Mouse (Mus musculus) forebrain, postnatal 0 days (tissue): Measurements from ENCODE around the gene Taf1. TPM values are rescaled to one million over a fixed set of nuclear protein-coding genes. Genes with fewer than 3 reads are reported as not detected.
A peak's percentile ranks its signal among the peaks of the same experiment; 100 is the strongest.

ENCODE experiments used
- ATAC-seq: fragments of 200-750 bp; cut with Nextera tagmentation; 2 replicates; pipeline ENCODE4 v1.8.0; 2017; ENCODE audit warnings: mild to moderate bottlenecking, moderate library complexity
- DNase-seq: peaks from one replicate; pipeline ENCODE4 v3.0.0-alpha.2; 2015
- H3K27ac ChIP-seq: fragments of 300-500 bp; sonication (generic); 2 replicates; pipeline ENCODE4 v1.5.1; 2014; ENCODE audit warnings: low read depth, mild to moderate bottlenecking, antibody characterized with exemption, low read length, moderate library complexity, mixed read lengths
- H3K27me3 ChIP-seq: fragments of 300-500 bp; sonication (generic); 2 replicates; pipeline ENCODE4 v1.6.1; 2014; ENCODE audit warnings: mild to moderate bottlenecking, low read length, mixed read lengths; ENCODE audit not compliant: insufficient read depth
- H3K36me3 ChIP-seq: fragments of 300-500 bp; sonication (generic); 2 replicates; pipeline ENCODE4 v1.6.1; 2014; ENCODE audit warnings: mild to moderate bottlenecking, moderate library complexity; ENCODE audit not compliant: insufficient read depth
- H3K4me1 ChIP-seq: fragments of 300-500 bp; sonication (generic); 2 replicates; pipeline ENCODE4 v1.6.1; 2014; ENCODE audit warnings: antibody characterized with exemption; ENCODE audit not compliant: insufficient read depth
- H3K4me2 ChIP-seq: fragments of 300-500 bp; sonication (generic); 2 replicates; pipeline ENCODE4 v1.6.1; 2014; ENCODE audit warnings: low read depth, mild to moderate bottlenecking, moderate library complexity
- H3K4me3 ChIP-seq: fragments of 300-500 bp; sonication (generic); 2 replicates; pipeline ENCODE4 v1.5.1; 2014; ENCODE audit warnings: low read depth, low read length, mixed read lengths
- H3K9ac ChIP-seq: fragments of 300-500 bp; sonication (generic); 2 replicates; pipeline ENCODE4 v1.6.1; 2014; ENCODE audit warnings: mild to moderate bottlenecking
- H3K9me3 ChIP-seq: fragments of 300-500 bp; sonication (generic); 2 replicates; pipeline ENCODE4 v1.6.1; 2016; ENCODE audit warnings: low read length
- CTCF ChIP-seq: sonication (generic); IDR thresholded peaks from 2 replicates; pipeline ENCODE4 v1.5.1; 2016; ENCODE audit warnings: antibody characterized with exemption, control low read depth, low read depth
- WGBS: fragments of 180-500 bp; shearing (Covaris S2); extraction: QIAGEN DNeasy Blood & Tissue Kit; methylation state at CpG from one replicate; pipeline ENCODE4 v1.1.7; 2014; 5-methylcytosine and 5-hydroxymethylcytosine counted together
- polyA plus RNA-seq: library from polyadenylated mRNA; unstranded; fragments of >200 nt; fragmentation: Nextera tagmentation; extraction: Ambion mirVana; gene quantifications from 2 replicates; pipeline ENCODE4 v1.2.1, GENCODE M21; 2015
- total RNA-seq: library from RNA; depleted of rRNA; stranded (reverse); fragments of >200 nt; gene quantifications from 2 replicates; pipeline ENCODE4 v1.2.3, GENCODE M21; 2014; rRNA removed

The Taf1 gene
- total and polyA plus RNA-seq, 2 experiments from 2014 or later: 12.2 to 44.8 TPM

DNA sequence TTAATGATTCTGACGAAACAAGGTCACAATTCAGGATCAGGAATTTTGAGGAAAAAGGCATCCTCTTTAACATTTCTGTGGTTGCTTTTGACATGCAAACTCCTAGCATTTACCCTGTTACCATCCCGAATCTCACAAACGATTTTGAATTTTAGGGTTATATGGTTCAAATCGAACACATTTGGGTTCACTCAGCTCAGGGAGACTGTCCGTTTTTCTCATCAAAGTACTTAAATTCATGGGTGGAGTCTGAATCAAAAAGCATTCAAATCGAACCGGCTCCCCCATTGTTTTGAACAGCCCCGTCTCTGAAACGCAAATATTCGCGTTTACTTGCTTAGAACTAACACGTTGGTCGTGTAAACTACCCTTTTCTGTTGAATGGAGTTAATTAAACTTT is 106.8 kb downstream of the Taf1 start:
- no peak for DNase-seq
- no peak for TF ChIP-seq CTCF

DNA sequence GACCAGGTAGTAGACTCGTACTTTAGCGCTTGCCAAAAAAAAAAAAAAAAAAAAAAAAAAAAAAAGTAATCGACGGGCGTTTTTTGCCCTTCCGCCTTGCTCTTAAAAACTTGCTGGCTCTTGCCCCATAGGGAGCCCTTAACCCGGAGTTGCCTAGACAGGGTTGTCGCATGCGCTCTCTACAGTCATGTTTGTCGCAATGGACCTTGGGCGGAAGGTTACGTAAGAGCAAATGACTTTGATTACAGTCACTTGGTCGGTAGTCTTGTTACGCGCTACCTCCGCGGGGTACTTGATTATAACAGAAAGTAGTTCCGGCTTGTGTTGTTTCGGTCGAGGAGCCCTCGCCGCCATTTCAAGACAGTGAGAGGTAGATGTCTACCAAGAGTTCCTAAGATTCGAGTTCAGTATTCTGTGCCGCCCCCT is 107.2 kb downstream of the Taf1 start, which contains the start of gene Ogt:
TSS of gene Ogt (plus strand) at position 320 of the 426 bp plus-strand sequence.
- no peaks in the 10 kb centered on the region for H3K36me3 ChIP-seq
- H3K27ac ChIP-seq: peak within 1 kb of the TSS; percentile 92
- H3K4me1 ChIP-seq: no peaks in the 10 kb centered on the region
- TF ChIP-seq CTCF: no peak
- no peaks in the 10 kb centered on the region for H3K9me3 ChIP-seq
- H3K9ac ChIP-seq: peak within 1 kb of the TSS; percentile 76
- peak within 1 kb of the TSS; percentile 49 for H3K4me2 ChIP-seq
- WGBS: 20% methylated on average over 24 of the region's 24 CpGs
- peak within 1 kb of the TSS; percentile 61 for H3K4me3 ChIP-seq
- H3K27me3 ChIP-seq: no peaks in the 10 kb centered on the region
- DNase-seq (peak; percentile 94), ATAC-seq (peak; percentile 91)

More for the DNA sequence above, 106.8 kb downstream of the Taf1 start:
- Histone ChIP-seq H3K27me3 (no peaks in the 10 kb centered on the region), H3K4me3 (peak overlapping the region; percentile 61), H3K36me3 (no peaks in the 10 kb centered on the region), H3K4me2 (peak overlapping the region; percentile 45), H3K4me1 (no peaks in the 10 kb centered on the region), H3K9me3 (no peaks in the 10 kb centered on the region), H3K9ac (peak overlapping the region; percentile 76), H3K27ac (peak overlapping the region; percentile 92)
- ATAC-seq: no peak
- WGBS: 28% methylated on average over 13 of the region's 13 CpGs

DNA sequence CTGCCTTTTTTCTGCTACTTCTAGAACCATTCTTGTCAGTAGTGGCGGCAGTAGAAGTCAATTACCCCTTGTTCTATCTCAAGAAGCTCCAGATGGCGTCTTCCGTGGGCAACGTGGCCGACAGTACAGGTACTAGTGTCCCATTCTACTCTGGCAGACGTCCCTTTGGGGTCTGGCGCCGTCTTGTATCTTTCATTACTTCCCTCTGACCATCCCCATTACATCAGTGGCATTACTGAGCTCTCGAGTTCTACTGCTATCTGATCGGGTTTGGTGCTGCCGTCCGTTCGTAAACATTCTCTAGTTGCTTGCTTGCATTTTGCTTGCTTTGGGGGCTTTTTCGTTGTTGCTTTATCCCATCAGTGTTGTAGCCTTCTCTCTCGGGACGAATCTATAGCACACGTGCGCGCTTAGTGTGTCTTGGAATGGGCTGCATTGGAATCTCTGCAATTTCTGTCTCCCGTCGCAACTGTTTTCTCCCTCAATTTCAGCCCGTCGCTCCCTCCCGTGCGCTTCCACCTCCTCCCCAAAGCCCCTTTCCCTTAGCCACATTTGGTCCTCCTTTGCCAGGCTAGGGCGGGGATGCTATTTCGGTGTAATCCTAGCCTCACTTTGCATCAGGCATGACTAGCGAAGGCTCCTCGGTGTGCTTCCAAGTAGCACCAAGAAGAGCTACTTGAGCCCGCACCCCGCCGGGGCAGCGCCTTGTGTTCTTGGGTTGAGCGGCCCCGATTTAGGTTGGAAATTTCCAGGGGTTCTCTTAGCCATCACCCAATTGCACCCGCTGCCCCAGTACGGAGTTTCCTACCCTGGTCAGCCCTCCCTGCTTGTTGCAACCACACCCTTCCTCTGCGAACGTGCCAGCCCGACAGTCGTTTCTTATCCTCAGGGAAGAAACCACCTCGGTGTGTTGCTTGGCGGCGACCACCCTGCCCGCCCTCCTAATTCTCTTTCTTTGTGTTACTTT is 107.9 kb downstream of the Taf1 start:
- no peaks in the 10 kb centered on the region for H3K4me1 ChIP-seq
- H3K4me2 ChIP-seq: peak overlapping the region; percentile 49
- ATAC-seq (peak; percentile 66), DNase-seq (peak; percentile 52)
- H3K9ac ChIP-seq: peak overlapping the region; percentile 76
- WGBS: 20% methylated on average over 45 of the region's 45 CpGs
- H3K4me3 ChIP-seq: peak overlapping the region; percentile 61
- H3K36me3 ChIP-seq: no peaks in the 10 kb centered on the region
- TF ChIP-seq CTCF: no peak
- no peaks in the 10 kb centered on the region for H3K27me3 ChIP-seq
- H3K9me3 ChIP-seq: no peaks in the 10 kb centered on the region
- H3K27ac ChIP-seq: peak overlapping the region; percentile 92

DNA sequence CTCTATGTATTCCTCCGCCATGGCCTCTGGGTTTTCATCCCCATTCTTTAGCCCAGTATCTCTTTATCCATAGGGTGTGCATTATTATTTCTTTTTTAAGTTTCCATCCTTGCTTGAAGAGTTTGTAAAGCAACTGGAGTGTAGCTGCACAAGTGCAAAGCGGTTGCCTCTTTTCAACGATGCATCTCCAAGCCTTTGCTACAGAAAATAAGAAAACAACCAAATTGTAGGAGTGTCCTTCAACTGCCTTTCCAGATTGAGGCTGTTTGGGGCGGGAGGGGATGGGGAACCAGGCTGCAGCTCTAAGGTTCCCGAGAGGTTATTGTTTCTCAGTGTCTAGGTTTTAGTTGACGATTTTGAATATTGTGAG is 108.6 kb downstream of the Taf1 start:
- TF ChIP-seq CTCF: no peak
- Histone ChIP-seq H3K27ac (peak overlapping the region; percentile 92), H3K9me3 (no peaks in the 10 kb centered on the region), H3K4me1 (no peaks in the 10 kb centered on the region), H3K4me3 (peak overlapping the region; percentile 61), H3K36me3 (no peaks in the 10 kb centered on the region), H3K9ac (peak overlapping the region; percentile 76), H3K4me2 (peak overlapping the region; percentile 49), H3K27me3 (no peaks in the 10 kb centered on the region)
- ATAC-seq (peak; percentile 16; the same call in 1 of the 2 replicates), DNase-seq (no peak)
- 19% methylated on average over 6 of the region's 6 CpGs for WGBS

DNA sequence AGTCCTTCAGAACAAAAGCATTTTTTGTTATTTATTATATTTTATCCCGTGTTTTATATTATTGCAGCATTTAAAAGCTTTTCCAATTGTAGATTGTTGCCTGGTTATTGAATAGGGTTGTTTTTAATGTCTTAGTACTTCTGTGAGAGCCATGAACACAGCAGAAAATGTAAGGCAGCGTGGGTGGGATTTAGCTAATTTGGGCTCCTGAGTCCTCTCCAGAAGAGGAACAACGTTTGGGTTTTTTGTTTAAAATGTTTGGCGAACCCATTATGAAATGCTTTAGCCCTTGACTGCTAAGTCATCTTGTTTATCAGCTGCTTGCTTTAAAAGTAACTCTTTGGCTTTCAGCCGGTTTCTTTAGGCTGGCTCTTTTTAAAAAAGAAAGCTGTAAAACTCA is 109.6 kb downstream of the Taf1 start:
- Histone ChIP-seq H3K9ac (peak overlapping the region; percentile 76), H3K27ac (no peak overlapping the region)
- TF ChIP-seq CTCF: no peak

DNA sequence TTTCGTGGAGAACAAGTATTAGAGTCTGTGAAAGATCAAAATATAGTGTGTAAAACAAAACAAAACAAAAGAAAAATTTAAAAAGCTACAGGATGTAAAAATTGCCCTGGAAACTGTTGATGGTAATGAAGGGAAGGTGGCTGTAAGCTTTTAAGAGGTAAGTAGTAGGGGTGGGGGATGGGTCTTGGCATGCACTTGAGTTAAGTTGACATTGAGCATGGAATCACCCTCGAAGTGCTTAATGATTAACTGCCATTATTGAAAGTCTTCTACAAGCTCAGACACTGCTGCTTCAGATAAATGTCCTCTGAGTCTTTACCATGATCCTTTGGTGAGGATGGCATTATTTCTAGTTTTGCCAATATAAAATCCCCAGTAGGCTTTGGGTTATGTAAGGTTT is 112.8 kb downstream of the Taf1 start:
- Histone ChIP-seq H3K4me3 (no peak overlapping the region), H3K27me3 (no peaks in the 10 kb centered on the region)
- TF ChIP-seq CTCF: no peak

More for the DNA sequence above, 109.6 kb downstream of the Taf1 start:
- ATAC-seq: no peak
- peak overlapping the region; percentile 49 for H3K4me2 ChIP-seq
- H3K27me3 ChIP-seq: no peaks in the 10 kb centered on the region
- 22% methylated on average over 5 of the region's 5 CpGs for WGBS
- DNase-seq: no peak
- H3K9me3 ChIP-seq: no peaks in the 10 kb centered on the region
- peak overlapping the region; percentile 61 for H3K4me3 ChIP-seq
- no peaks in the 10 kb centered on the region for H3K4me1 ChIP-seq
- no peaks in the 10 kb centered on the region for H3K36me3 ChIP-seq

DNA sequence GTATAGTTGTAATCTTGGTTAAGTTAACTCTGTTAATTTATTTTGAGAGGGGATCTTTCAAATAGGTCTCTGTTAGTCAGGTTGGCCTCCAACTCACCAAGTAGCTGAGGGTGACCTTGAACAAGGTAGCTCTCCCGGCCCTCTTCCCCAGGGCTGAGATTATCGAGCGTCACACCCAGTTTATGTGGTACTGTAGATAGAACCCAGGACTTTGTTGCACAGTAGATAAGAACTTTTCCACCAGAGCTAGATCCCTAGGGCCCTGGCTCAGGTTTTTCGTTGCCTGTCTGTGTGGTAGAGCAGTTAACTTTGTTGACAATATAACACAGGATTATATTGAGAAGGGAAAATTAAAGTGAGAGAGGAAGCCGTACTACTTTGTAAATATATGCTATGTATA is 114.1 kb downstream of the Taf1 start:
- ATAC-seq (no peak), DNase-seq (no peak)
- no peaks in the 10 kb centered on the region for H3K9me3 ChIP-seq
- H3K9ac ChIP-seq: no peak overlapping the region
- no peaks in the 10 kb centered on the region for H3K36me3 ChIP-seq
- H3K27ac ChIP-seq: no peak overlapping the region
- no peak overlapping the region for H3K4me2 ChIP-seq
- H3K4me3 ChIP-seq: no peak overlapping the region
- 84% methylated on average over 5 of the region's 5 CpGs for WGBS
- no peaks in the 10 kb centered on the region for H3K4me1 ChIP-seq
- no peak for TF ChIP-seq CTCF
- no peaks in the 10 kb centered on the region for H3K27me3 ChIP-seq

More for the DNA sequence above, 112.8 kb downstream of the Taf1 start:
- DNase-seq: no peak
- ATAC-seq: no peak
- Histone ChIP-seq H3K36me3 (no peaks in the 10 kb centered on the region), H3K9me3 (no peaks in the 10 kb centered on the region), H3K9ac (no peak overlapping the region), H3K4me1 (no peaks in the 10 kb centered on the region), H3K4me2 (no peak overlapping the region), H3K27ac (no peak overlapping the region)
- 57% methylated on average over 2 of the region's 2 CpGs for WGBS

Other genes starting within 250 kb of the Taf1 start
- gene Nlgn3, start 233.6 kb upstream of the Taf1 start, total RNA-seq: 114 and 158 TPM in 2 replicates
- 65.5 and 81.1 TPM in 2 replicates for gene Nlgn3, start 233.6 kb upstream of the Taf1 start, polyA plus RNA-seq
- 2.4 and 2.5 TPM in 2 replicates for gene Gjb1, start 156.4 kb upstream of the Taf1 start, total RNA-seq
- gene Gjb1, start 156.4 kb upstream of the Taf1 start, polyA plus RNA-seq: 2.1 and 2.2 TPM in 2 replicates
- gene Zmym3, start 111.9 kb upstream of the Taf1 start, total RNA-seq: 197 and 199 TPM in 2 replicates
- gene Zmym3, start 111.9 kb upstream of the Taf1 start, polyA plus RNA-seq: 94.7 and 102 TPM in 2 replicates
- 379 and 402 TPM in 2 replicates for gene Nono, start 103.4 kb upstream of the Taf1 start, total RNA-seq
- gene Nono, start 103.4 kb upstream of the Taf1 start, polyA plus RNA-seq: 246 and 266 TPM in 2 replicates
- gene Itgb1bp2, start 83.6 kb upstream of the Taf1 start, total RNA-seq: 0.86 and 4.2 TPM in 2 replicates
- gene Itgb1bp2, start 83.6 kb upstream of the Taf1 start, polyA plus RNA-seq: 0.61 and 0.75 TPM in 2 replicates
- gene Ogt, start 107.3 kb downstream of the Taf1 start, total RNA-seq: 174 and 187 TPM in 2 replicates
- 85.6 and 93.6 TPM in 2 replicates for gene Ogt, start 107.3 kb downstream of the Taf1 start, polyA plus RNA-seq
- 0.10 TPM in 1 of 2 replicates, not detected in the other for gene Cxcr3, start 201.5 kb downstream of the Taf1 start, total RNA-seq
- gene Cxcr3, start 201.5 kb downstream of the Taf1 start, polyA plus RNA-seq: 0.15 and 0.26 TPM in 2 replicates